Mouse (Mus musculus) liver, adult 10 weeks (tissue): ENCODE results near the gene Nmnat3. TPM values are rescaled to one million over a fixed set of nuclear protein-coding genes. Genes with fewer than 3 reads are reported as not detected.

Source experiments
- polyA plus RNA-seq: library from polyadenylated mRNA; stranded (reverse); fragments of 350-450 nt; fragmentation: Illumina TruSeq; extraction: RNeasy Lipid Tissue Mini Kit (QIAGEN cat#74804); gene quantifications from one replicate; pipeline ENCODE4 v1.2.3, GENCODE M21; 2014; ENCODE audit warnings: low read depth, low replicate concordance

Nmnat3 gene
- 3.5 TPM for polyA plus RNA-seq

DNA sequence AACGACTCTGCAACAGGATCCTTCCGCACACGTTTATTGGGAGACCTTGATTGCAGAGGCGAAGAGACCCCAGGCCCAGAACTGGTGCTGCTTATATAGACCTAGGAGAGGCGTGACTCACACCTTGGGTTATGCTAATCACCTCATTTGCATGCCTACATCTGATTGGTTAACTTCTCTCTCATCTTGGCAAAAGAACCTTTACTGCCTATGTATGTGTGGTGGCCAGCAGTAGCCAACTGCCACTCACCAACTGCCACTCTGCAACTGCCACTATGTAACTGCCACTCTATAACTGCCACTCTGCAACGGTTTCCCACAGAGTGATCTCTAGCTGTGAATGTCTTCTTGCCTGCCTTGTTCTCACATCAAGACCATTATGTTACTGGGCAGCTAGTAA is at the start of gene Nmnat3:
Nmnat3 (plus strand) TSS at position 301 of the 400 bp plus-strand sequence.

DNA sequence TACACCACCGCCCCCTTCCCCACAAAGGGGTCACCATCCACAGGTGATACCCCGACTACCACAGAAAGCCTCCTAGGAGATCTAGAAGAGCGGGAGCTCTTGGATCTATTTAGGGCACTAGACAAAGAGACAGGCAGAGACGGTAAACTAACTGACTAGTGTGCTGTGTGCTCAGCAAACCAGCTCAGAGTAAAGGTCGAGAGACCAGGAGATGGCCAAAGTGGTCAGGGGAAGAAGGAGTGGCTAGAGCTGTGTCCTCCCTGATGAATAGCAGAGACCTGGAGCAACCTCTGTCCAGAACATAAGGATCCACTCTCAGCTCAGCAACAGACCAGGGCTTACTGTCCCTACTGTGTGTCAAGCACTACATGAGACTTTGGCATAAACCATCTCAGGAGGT is 135.4 kb downstream of the Nmnat3 start, which contains the start of gene Rbp1:
Rbp1 (plus strand) TSS at position 306 of the 400 bp plus-strand sequence.

Other genes with a start within 250 kb of the Nmnat3 start
- 1.2 TPM for gene Rbp1, start 135.5 kb downstream of the Nmnat3 start, polyA plus RNA-seq
- not detected for gene Rbp2, start 198.7 kb downstream of the Nmnat3 start, polyA plus RNA-seq